Mouse (Mus musculus): ENCODE measurements at regions not wholly inside any gene's neighbourhood (a gene's known extent, or its start where the extent isn't known, plus 50 kb on each side); places are given as distances from the start of the nearest gene placed in this dataset.

DNA sequence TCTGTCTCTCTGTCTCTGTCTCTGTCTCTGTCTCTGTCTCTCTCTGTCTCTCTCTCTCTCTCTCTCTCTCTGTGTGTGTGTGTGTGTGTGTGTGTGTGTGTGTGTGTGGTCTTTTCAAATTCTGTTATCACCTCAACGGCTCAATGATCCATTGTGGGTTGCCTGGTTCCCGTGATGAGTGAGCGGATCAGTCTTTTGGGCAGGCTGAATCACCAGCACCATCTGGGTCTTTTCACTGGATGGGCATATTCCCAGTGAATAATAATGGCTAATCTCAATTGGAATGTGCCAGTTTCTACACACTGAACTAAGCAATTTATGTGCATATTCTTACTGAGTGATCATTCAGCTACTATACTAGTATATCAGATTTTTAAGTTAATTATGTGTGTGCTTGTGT lies 216.4 kb downstream of the Lmx1a start:
- TF ChIP-seq POLR2A (IDR thresholded peaks at IDR 0.05; ENCODE audit: borderline replicate concordance, extremely low read depth, insufficient read depth, insufficient read length), result no peak
- no peak overlapping the region for H3K27ac ChIP-seq (replicated peaks; ENCODE audit: low read depth, low read length)
- ATAC-seq (ENCODE audit: low FRiP score, low read depth), result no peak
- no peaks in the 10 kb centered on the region for H3K27me3 ChIP-seq (ENCODE audit: control insufficient read depth, insufficient read depth, low read length)
- H3K9me3 ChIP-seq (ENCODE audit: control insufficient read depth, low read length), result no peaks in the 10 kb centered on the region
- no peak for DNase-seq (ENCODE audit: low spot score)
- 88% methylated on average over 3 of the region's 3 CpGs for WGBS
- no peak overlapping the region for H3K4me2 ChIP-seq (replicated peaks; ENCODE audit: low read depth, low read length, severe bottlenecking)
- H3K4me1 ChIP-seq (ENCODE audit: control insufficient read depth, insufficient read depth, low read length), result no peaks in the 10 kb centered on the region
- H3K36me3 ChIP-seq (ENCODE audit: control insufficient read depth, insufficient read depth, low read length), result no peaks in the 10 kb centered on the region
- no peak overlapping the region for H3K4me3 ChIP-seq (replicated peaks; ENCODE audit: low read length)
- H3K9ac ChIP-seq (ENCODE audit: low read depth, low read length, severe bottlenecking), result no peak overlapping the region

DNA sequence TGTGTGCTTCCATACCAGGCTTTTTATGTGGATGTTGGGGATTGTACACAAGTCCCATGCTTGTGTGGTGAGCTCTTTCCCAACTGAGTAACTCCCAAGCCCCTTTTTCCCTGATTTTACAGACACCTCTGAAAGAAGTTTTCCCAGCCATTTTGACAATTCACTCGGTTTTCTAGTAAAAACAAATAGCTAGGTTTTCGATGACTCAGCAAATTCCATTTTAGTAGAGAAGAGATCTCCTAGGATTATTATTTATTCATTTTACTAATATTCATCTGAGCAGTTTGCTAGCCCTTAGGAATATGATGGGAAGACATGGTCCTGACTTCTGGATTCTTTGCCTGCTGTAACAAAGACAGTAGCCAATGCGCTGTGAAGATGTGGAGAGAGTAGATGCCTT lies 223.0 kb downstream of the Lmx1a start:
- H3K4me2 ChIP-seq (replicated peaks; ENCODE audit: low read depth, low read length, severe bottlenecking), result no peak overlapping the region
- H3K9ac ChIP-seq (ENCODE audit: low read depth, low read length, severe bottlenecking), result no peak overlapping the region
- no peak overlapping the region for H3K27ac ChIP-seq (replicated peaks; ENCODE audit: low read depth, low read length)
- no peak overlapping the region for H3K4me3 ChIP-seq (replicated peaks; ENCODE audit: low read length)
- no peak for DNase-seq (ENCODE audit: low spot score)
- no peaks in the 10 kb centered on the region for H3K36me3 ChIP-seq (ENCODE audit: control insufficient read depth, insufficient read depth, low read length)
- ATAC-seq (ENCODE audit: low FRiP score, low read depth), result no peak
- no peaks in the 10 kb centered on the region for H3K9me3 ChIP-seq (ENCODE audit: control insufficient read depth, low read length)
- TF ChIP-seq POLR2A (IDR thresholded peaks at IDR 0.05; ENCODE audit: borderline replicate concordance, extremely low read depth, insufficient read depth, insufficient read length), result no peak
- H3K27me3 ChIP-seq (ENCODE audit: control insufficient read depth, insufficient read depth, low read length), result no peaks in the 10 kb centered on the region
- no peaks in the 10 kb centered on the region for H3K4me1 ChIP-seq (ENCODE audit: control insufficient read depth, insufficient read depth, low read length)
- 76% methylated on average over 3 of the region's 3 CpGs for WGBS

DNA sequence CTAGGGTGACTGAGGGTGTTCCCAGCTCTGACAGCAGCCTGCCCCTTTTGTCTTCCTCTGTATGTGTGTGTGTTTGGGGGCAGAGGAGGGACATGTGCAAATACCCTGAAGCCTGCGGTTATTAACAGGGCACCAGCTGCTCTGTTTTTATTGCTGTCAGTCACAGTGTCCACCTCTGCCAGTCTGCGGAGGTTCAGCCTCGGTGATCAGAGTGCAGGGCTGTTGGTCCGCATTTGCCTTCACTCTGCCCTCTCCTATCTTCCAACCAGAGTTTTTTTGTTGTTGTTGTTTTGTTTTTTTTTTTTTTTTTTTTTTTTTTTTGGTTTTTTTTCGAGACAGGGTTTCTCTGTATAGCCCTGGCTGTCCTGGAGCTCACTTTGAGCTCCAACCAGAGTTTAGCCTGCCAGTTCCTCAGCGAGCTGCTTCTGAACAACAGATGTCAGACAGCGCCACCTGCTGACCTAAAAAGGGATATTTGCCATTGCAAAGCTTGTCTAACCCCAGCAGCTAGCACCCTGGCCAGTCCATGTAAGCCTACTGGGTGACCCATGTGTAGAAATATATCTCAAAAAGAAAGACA lies 226.0 kb downstream of the Lmx1a start:
- 31% methylated on average over 7 of the region's 7 CpGs for WGBS
- H3K4me2 ChIP-seq (replicated peaks; ENCODE audit: low read depth, low read length, severe bottlenecking), result no peak overlapping the region
- no peak overlapping the region for H3K4me3 ChIP-seq (replicated peaks; ENCODE audit: low read length)
- H3K27me3 ChIP-seq (ENCODE audit: control insufficient read depth, insufficient read depth, low read length), result no peaks in the 10 kb centered on the region
- DNase-seq (ENCODE audit: low spot score) (peak; percentile 92), ATAC-seq (ENCODE audit: low FRiP score, low read depth) (peak; percentile 87)
- no peaks in the 10 kb centered on the region for H3K9me3 ChIP-seq (ENCODE audit: control insufficient read depth, low read length)
- H3K27ac ChIP-seq (replicated peaks; ENCODE audit: low read depth, low read length), result no peak overlapping the region
- no peak for TF ChIP-seq POLR2A (IDR thresholded peaks at IDR 0.05; ENCODE audit: borderline replicate concordance, extremely low read depth, insufficient read depth, insufficient read length)
- H3K9ac ChIP-seq (ENCODE audit: low read depth, low read length, severe bottlenecking), result no peak overlapping the region
- H3K4me1 ChIP-seq (ENCODE audit: control insufficient read depth, insufficient read depth, low read length), result no peaks in the 10 kb centered on the region
- no peaks in the 10 kb centered on the region for H3K36me3 ChIP-seq (ENCODE audit: control insufficient read depth, insufficient read depth, low read length)

DNA sequence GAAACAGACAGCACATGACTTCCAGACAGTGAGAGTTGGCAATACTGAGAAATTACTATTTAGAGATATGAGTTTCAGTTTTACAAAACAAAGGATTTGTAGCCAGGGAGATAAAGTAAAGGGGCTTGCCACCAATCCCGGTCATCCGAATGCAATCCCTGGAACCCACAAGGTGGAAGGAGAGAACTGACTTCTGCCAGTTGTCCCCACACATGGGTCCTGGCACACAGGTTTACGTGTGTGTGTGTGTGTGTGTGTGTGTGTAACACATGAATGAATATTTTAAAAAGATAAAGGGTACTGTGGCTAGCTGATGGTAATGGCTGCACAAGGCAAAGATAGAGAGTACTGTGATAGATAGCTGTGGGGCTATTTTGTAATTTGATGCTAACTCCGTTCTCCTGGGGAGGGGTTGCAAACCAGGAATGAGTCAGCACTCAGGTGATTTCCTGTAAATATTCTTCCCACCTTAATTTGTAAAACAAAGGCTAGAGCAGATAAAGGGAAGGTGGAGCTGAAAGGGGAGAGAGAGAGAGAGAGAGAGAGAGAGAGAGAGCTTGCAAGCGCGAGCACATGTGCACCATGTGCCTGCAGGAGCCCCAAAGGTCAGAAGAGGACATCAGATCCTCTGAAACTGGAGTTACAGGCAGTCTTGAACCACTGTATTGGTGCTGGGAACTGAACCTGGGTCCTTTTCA lies 226.7 kb downstream of the Lmx1a start:
- DNase-seq (ENCODE audit: low spot score) (no peak), ATAC-seq (ENCODE audit: low FRiP score, low read depth) (no peak)
- H3K27me3 ChIP-seq (ENCODE audit: control insufficient read depth, insufficient read depth, low read length), result no peaks in the 10 kb centered on the region
- no peaks in the 10 kb centered on the region for H3K4me1 ChIP-seq (ENCODE audit: control insufficient read depth, insufficient read depth, low read length)
- TF ChIP-seq POLR2A (IDR thresholded peaks at IDR 0.05; ENCODE audit: borderline replicate concordance, extremely low read depth, insufficient read depth, insufficient read length), result no peak
- 60% methylated on average over 6 of the region's 6 CpGs for WGBS
- H3K9ac ChIP-seq (ENCODE audit: low read depth, low read length, severe bottlenecking), result no peak overlapping the region
- H3K9me3 ChIP-seq (ENCODE audit: control insufficient read depth, low read length), result no peaks in the 10 kb centered on the region
- H3K4me3 ChIP-seq (replicated peaks; ENCODE audit: low read length), result no peak overlapping the region
- no peak overlapping the region for H3K27ac ChIP-seq (replicated peaks; ENCODE audit: low read depth, low read length)
- H3K36me3 ChIP-seq (ENCODE audit: control insufficient read depth, insufficient read depth, low read length), result no peaks in the 10 kb centered on the region
- H3K4me2 ChIP-seq (replicated peaks; ENCODE audit: low read depth, low read length, severe bottlenecking), result no peak overlapping the region

DNA sequence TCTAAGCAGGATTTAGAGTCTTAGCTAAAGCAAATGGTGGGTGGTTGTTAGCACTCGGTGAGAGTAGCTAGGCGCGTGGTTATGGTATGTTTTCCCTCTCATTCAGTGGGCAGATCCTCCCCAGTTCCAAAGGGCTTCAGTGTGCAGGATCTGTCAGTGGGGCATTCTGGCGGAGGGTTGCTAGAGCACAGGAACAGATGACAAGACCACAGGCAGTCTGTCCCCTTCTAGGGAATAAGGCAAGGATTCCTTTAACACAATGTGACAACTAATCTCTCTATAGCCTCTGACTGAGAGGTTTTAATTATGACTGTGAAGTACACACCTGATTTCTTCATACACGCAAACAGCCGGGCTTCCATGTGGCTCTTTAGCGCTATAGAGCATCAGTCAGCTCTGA lies 233.9 kb downstream of the Lmx1a start:
- no peak overlapping the region for H3K9ac ChIP-seq (ENCODE audit: low read depth, low read length, severe bottlenecking)

More for the DNA sequence above, 233.9 kb downstream of the Lmx1a start:
- ATAC-seq (ENCODE audit: low FRiP score, low read depth), result no peak
- Histone ChIP-seq H3K4me1 (ENCODE audit: control insufficient read depth, insufficient read depth, low read length) (no peaks in the 10 kb centered on the region), H3K27ac (replicated peaks; ENCODE audit: low read depth, low read length) (no peak overlapping the region), H3K36me3 (ENCODE audit: control insufficient read depth, insufficient read depth, low read length) (no peaks in the 10 kb centered on the region), H3K4me3 (replicated peaks; ENCODE audit: low read length) (no peak overlapping the region), H3K4me2 (replicated peaks; ENCODE audit: low read depth, low read length, severe bottlenecking) (no peak overlapping the region), H3K27me3 (ENCODE audit: control insufficient read depth, insufficient read depth, low read length) (no peaks in the 10 kb centered on the region), H3K9me3 (ENCODE audit: control insufficient read depth, low read length) (no peaks in the 10 kb centered on the region)
- no peak for DNase-seq (ENCODE audit: low spot score)
- 89% methylated on average over 7 of the region's 7 CpGs for WGBS
- TF ChIP-seq POLR2A (IDR thresholded peaks at IDR 0.05; ENCODE audit: borderline replicate concordance, extremely low read depth, insufficient read depth, insufficient read length), result no peak

Measured in limb, embryonic 14.5 days (tissue).